Mouse (Mus musculus) liver, embryonic 14.5 days (tissue): ENCODE data around the gene Rasip1.

Source experiments
- CTCF ChIP-seq: IDR thresholded peaks from 2 replicates; pipeline ENCODE4 v1.5.1; 2016; ENCODE audit warnings: antibody characterized with exemption, low read depth, control low read depth
- EP300 ChIP-seq: IDR thresholded peaks from 2 replicates; pipeline ENCODE4 v1.6.1; 2016; ENCODE audit warnings: antibody characterized with exemption, low read depth

DNA sequence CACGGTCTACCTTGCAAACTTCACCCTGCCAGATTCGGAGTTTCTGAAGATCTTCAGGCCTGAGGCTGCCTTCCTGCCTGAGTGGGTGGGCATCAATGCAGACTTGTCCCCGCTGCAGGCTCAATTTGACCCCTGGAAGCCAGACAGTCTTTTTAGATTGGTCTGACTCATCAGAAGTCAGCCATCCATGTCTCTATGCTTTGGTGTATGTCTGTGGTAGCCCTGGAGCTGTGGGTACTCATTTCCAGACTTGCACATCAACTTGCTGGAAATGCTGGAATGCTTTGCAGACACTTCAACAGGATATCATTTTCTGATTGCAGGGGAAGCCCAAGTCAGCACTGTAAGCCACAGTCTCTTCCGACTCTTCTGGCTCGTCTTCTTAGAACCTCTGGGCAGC, 7.7 kb upstream of the Rasip1 start:
- TF ChIP-seq EP300, result no peak
- TF ChIP-seq CTCF, result no peak
